Mouse (Mus musculus): ENCODE measurements around the gene Tchp.

- TF ChIP-seq CTCF (IDR thresholded peaks at IDR 0.05; ENCODE audit: control insufficient read depth, insufficient read depth, insufficient replicate concordance, low read depth, low read length), result no peak
- no peak for TF ChIP-seq POLR2A (IDR thresholded peaks at IDR 0.05; ENCODE audit: control insufficient read depth, low read depth, low read length)
These were observed 7.0 kb downstream of the Tchp start for GRCm38 (mm10) chr5:114714551-114714950.

All from testis, adult 2 months (tissue).